In genomic region chr9:21231551-21231950, GRCm38 (mm10) we compare ENCODE assay signal across 20 mouse cellular contexts.
"Had no signal": no experiment of that assay in that cellular context is flagged by ENCODE, and none has a peak within 500 bp of the region (broad histone marks: within the 10 kb centered on the region; RNA-seq: fewer than 3 reads in every experiment).

No protein-coding gene starts in this region.

- H3K9me3 ChIP-seq: liver, embryonic 13.5 days; midbrain, embryonic 10.5 days; midbrain, embryonic 13.5 days; neural tube, embryonic 13.5 days; stomach, embryonic 15.5 days had no signal

- DNase-seq: kidney, adult 2 months; kidney, postnatal 10 days; kidney, postnatal 36 days; layer of hippocampus, postnatal 36 days; liver, embryonic 13.5 days; lung, adult 2 months; lung, postnatal 14 days; lung, postnatal 4 days; retina, postnatal 1 day; right cerebral cortex, postnatal 25 days; spleen, adult 18-20 months; thymus, adult 2 months; thymus, postnatal 14 days; thymus, postnatal 4 days had no signal

- ATAC-seq: midbrain, embryonic 13.5 days; midbrain, embryonic 16.5 days had no signal

- H3K27ac ChIP-seq: left cerebral cortex, adult 2 months; midbrain, embryonic 10.5 days; midbrain, embryonic 13.5 days; neural tube, embryonic 13.5 days; stomach, embryonic 15.5 days had no signal

- H3K4me2 ChIP-seq: liver, embryonic 13.5 days; midbrain, embryonic 13.5 days; neural tube, embryonic 13.5 days; stomach, embryonic 15.5 days had no signal

- H3K4me3 ChIP-seq: left cerebral cortex, adult 2 months; liver, embryonic 13.5 days; midbrain, embryonic 10.5 days; midbrain, embryonic 13.5 days; neural tube, embryonic 13.5 days; stomach, embryonic 15.5 days had no signal

- H3K9ac ChIP-seq: liver, embryonic 13.5 days; midbrain, embryonic 13.5 days; neural tube, embryonic 13.5 days; stomach, embryonic 15.5 days had no signal

- H3K27me3 ChIP-seq: liver, embryonic 13.5 days; neural tube, embryonic 13.5 days; stomach, embryonic 15.5 days had no signal
